Mouse (Mus musculus): Measurements from ENCODE around the gene Cysltr2.
A peak's percentile ranks its signal among the peaks of the same experiment; 100 is the strongest.

The Cysltr2 gene

DNA sequence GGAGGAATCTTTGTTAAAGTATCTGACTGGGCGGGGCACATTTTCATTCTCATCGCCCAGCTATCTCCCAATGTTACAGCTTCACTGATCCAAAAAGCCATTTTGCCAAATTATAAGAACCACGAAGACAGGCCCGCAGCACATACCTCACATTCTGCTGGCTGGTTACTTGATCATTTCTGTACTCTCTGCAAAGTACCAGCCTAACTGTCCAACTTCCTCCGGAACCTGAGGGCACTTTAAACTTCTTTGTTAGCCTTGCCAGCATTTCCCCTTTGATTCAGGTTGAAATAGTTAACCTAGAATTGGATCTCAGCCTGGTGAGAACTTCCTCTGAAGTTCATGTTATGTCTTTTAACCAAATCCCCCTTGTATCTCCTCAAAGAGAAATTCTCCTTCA is 63.8 kb downstream of the Cysltr2 start:
- no peak for DNase-seq (ENCODE audit: low spot score)

DNA sequence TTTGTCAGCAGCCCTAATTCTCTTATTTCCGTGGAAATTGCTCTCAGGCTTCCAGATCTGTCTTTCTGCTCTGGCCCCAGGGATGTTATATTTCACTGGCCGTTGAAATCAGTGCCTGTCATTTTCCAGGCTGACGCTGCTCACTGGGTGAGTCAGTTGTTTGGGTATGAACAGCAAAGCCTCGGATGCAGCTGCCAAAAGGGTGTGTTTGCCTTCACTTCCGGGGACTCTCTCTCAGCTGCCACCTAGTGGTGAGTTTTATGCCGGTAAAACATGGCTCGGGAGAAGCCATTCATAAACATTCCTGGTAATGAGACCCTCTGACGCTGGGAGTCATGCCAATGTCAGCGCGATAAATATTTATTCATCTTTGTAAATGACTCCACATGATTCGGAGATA is 65.5 kb downstream of the Cysltr2 start:
- peak; percentile 92 for DNase-seq (ENCODE audit: low spot score)

DNA sequence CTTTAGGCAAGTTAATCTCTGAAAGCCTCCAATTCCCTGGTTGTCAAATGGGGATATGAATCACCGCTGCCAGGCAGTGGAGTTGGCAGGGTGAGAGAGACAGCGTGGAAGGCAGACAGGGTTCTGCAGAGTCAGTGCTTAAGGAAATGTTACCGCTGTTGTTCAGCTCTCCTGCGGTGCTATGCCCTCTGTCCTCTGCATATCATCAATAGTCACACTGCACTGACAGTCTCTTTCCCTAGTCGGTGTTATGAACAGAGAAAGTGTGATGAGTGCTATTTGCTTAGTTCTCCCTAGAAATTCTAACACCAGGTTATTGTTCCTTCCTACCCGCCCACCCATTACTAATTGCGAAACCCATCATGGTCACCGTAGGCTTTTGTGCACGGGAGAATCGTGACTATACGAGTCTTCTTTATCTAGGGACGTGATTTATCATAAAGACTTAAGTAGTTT is 65.9 kb downstream of the Cysltr2 start:
- peak; percentile 9 for DNase-seq (ENCODE audit: low spot score)

DNA sequence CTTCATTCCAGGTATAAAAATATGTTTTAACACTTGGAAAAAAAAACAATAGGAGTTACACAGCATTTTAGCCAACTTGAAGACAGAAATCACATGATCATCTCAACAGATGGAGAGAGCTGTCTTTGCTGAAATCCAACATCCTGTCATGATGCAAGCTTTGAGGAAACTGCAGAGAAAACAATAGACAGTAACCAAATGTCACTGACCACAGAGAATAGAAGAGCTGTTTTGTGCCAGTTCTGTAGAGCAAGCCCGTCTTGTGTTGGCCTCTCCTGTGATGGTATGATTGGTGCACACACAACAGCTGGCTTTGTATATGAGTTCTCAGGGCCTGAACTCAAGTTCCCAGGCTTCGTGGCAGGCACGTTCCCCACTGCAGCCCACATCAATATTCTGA is 68.2 kb downstream of the Cysltr2 start:
- peak; percentile 15 for DNase-seq (ENCODE audit: low spot score)

DNA sequence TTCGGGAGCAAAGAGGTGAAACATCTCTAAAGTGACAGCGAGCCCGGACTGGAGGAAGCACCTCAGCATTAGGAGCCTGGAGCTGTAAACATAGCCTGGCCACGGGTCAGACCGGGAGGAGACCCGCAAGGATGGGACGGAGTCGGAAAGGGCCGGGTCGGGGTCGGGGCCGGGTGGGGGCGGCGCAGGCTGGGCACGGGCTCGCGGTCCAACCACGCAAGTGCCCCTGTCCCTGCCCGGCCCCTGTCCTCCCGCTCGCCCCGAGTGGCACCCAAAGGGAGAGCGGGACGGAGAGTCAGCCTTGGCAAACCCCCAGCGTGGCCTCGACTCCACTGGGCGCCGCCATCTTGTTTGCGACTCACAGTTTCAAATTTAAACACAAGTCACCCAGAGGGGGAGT is 68.8 kb downstream of the Cysltr2 start:
- no peak for DNase-seq (ENCODE audit: low spot score)

DNA sequence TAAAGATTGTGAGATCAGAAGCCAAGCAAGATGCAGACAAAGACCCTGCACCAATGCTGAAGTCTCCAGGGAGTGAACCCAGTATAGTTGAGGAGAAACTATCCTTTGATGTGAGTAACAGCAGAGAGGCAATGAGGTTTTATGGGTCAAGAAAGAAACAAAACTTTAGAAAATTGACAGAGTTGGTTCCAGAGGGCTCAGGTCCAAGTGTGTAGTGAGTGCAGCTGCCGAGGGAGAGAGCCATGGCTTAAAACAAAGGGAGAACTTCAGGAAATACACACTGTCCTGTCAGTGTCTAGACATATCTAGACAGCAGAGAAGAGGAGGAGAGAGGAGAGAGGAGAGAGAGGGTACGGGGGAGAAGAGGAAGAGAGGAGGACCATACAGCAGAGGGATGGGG is 72.8 kb downstream of the Cysltr2 start:
- DNase-seq (ENCODE audit: low spot score): no peak
